Mouse (Mus musculus) liver, postnatal 0 days (tissue): ENCODE data around the gene Adcy5.

Source experiments
- CTCF ChIP-seq: sonication (generic); IDR thresholded peaks from 2 replicates; pipeline ENCODE4 v1.5.1; 2016; ENCODE audit warnings: antibody characterized with exemption, low read depth
- EP300 ChIP-seq: IDR thresholded peaks from 2 replicates; pipeline ENCODE4 v1.6.1; 2016; ENCODE audit warnings: antibody characterized with exemption, low read depth, mild to moderate bottlenecking

DNA sequence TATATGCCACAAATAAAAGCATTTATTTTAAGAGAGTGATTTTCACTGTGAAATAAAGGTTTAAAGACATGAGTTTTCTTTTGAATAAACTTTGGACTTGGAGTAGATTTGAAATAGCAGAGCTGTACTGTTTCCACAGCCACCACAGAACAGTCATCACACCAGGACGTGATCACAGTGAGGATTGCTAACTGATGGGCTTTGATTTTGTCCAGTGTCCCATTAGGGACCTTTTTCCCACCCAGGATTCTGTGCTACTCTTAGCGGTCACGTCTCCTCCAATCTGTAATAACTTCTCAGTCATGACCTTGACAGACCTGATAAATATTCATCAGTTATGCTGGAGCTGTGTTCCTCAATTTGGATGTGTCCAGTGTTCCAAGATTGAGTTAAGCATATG is 160.8 kb downstream of the Adcy5 start:
- TF ChIP-seq CTCF (no peak), EP300 (no peak)
